Mouse (Mus musculus) adrenal gland, postnatal 10 days (tissue): ENCODE results near the gene Nr3c2. TPM values are rescaled to one million over a fixed set of nuclear protein-coding genes. Genes with fewer than 3 reads are reported as not detected.

Experiments used
- DNase-seq: peaks from one replicate; pipeline ENCODE4 v3.0.0; 2021; ENCODE audit warnings: mixed read lengths
- total RNA-seq, 2 experiments: library from RNA; stranded (reverse); gene quantifications; 2 replicates each; pipeline ENCODE4 v1.2.3; 2021

The Nr3c2 gene
- total RNA-seq, 2 experiments from 2014 or later: 6.3 to 7.8 TPM

GRCm38 (mm10) chr8:77250094-77250493 is 350.9 kb downstream of the Nr3c2 start:
- DNase-seq: no peak

GRCm38 (mm10) chr8:77251134-77251533 is 351.9 kb downstream of the Nr3c2 start:
- DNase-seq: no peak

- no peak for DNase-seq
Observed at GRCm38 (mm10) chr8:77254466-77254865, 355.2 kb downstream of the Nr3c2 start.

GRCm38 (mm10) chr8:77256450-77257084 is 357.3 kb downstream of the Nr3c2 start:
- DNase-seq: no peak

GRCm38 (mm10) chr8:77257085-77257451 is 357.8 kb downstream of the Nr3c2 start:
- no peak for DNase-seq

GRCm38 (mm10) chr8:77261215-77261614 is 362.0 kb downstream of the Nr3c2 start:
- no peak for DNase-seq

GRCm38 (mm10) chr8:77262216-77263009 is 363.2 kb downstream of the Nr3c2 start:
- no peak for DNase-seq

- DNase-seq: no peak
Observed at GRCm38 (mm10) chr8:77267941-77268405, 368.7 kb downstream of the Nr3c2 start.

- DNase-seq: no peak
Observed at GRCm38 (mm10) chr8:77272136-77272535, 372.9 kb downstream of the Nr3c2 start.

GRCm38 (mm10) chr8:77275571-77275970 is 376.3 kb downstream of the Nr3c2 start:
- peak; percentile 25 for DNase-seq

- peak; percentile 42 for DNase-seq
Observed at GRCm38 (mm10) chr8:77276827-77277226, 377.6 kb downstream of the Nr3c2 start.

GRCm38 (mm10) chr8:77278246-77278645 is 379.0 kb downstream of the Nr3c2 start:
- DNase-seq: no peak

- DNase-seq: no peak
Observed at GRCm38 (mm10) chr8:77279977-77280376, 380.7 kb downstream of the Nr3c2 start.

- no peak for DNase-seq
Observed at GRCm38 (mm10) chr8:77282605-77283236, 383.5 kb downstream of the Nr3c2 start.

GRCm38 (mm10) chr8:77284473-77284872 is 385.2 kb downstream of the Nr3c2 start:
- DNase-seq: no peak

GRCm38 (mm10) chr8:77288065-77288464 is 388.8 kb downstream of the Nr3c2 start:
- no peak for DNase-seq

- DNase-seq: no peak
Observed at GRCm38 (mm10) chr8:77288492-77288891, 389.2 kb downstream of the Nr3c2 start.

GRCm38 (mm10) chr8:77292120-77292519 is 392.9 kb downstream of the Nr3c2 start:
- no peak for DNase-seq

GRCm38 (mm10) chr8:77292649-77293048 is 393.4 kb downstream of the Nr3c2 start:
- no peak for DNase-seq

- DNase-seq: no peak
Observed at GRCm38 (mm10) chr8:77294599-77294998, 395.4 kb downstream of the Nr3c2 start.
